Mouse (Mus musculus) stomach, embryonic 16.5 days (tissue): Measurements from ENCODE around the gene Pou6f2. TPM values are rescaled to one million over a fixed set of nuclear protein-coding genes. Genes with fewer than 3 reads are reported as not detected.

Experiments
- ATAC-seq: fragments of 200-750 bp; cut with Nextera tagmentation; 2 replicates; pipeline ENCODE4 v1.8.0; 2017; ENCODE audit warnings: moderate number of reproducible peaks, moderate TSS enrichment; ENCODE audit not compliant: insufficient read depth, low FRiP score
- H3K27ac ChIP-seq: fragments of 300-500 bp; sonication (generic); 2 replicates; pipeline ENCODE4 v1.5.1; 2014; ENCODE audit warnings: low read length
- H3K27me3 ChIP-seq: fragments of 300-500 bp; sonication (generic); 2 replicates; pipeline ENCODE4 v1.6.1; 2014; ENCODE audit warnings: low read length, control low read depth, mixed read lengths; ENCODE audit not compliant: control insufficient read depth, insufficient read depth
- H3K36me3 ChIP-seq: fragments of 300-500 bp; sonication (generic); 2 replicates; pipeline ENCODE4 v1.6.1; 2014; ENCODE audit warnings: low read length; ENCODE audit not compliant: control insufficient read depth, insufficient read depth
- H3K4me1 ChIP-seq: fragments of 300-500 bp; sonication (generic); 2 replicates; pipeline ENCODE4 v1.6.1; 2014; ENCODE audit warnings: low read length, control low read depth, mixed read lengths; ENCODE audit not compliant: control insufficient read depth, insufficient read depth
- H3K4me2 ChIP-seq: fragments of 300-500 bp; sonication (generic); 2 replicates; pipeline ENCODE4 v1.6.1; 2014; ENCODE audit warnings: low read depth, low read length, mixed read lengths
- H3K4me3 ChIP-seq: fragments of 300-500 bp; sonication (generic); replicated peaks from 2 replicates; pipeline ENCODE4 v1.5.1; 2014; ENCODE audit warnings: mild to moderate bottlenecking, low read length
- H3K9ac ChIP-seq: fragments of 300-500 bp; sonication (generic); 2 replicates; pipeline ENCODE4 v1.6.1; 2014; ENCODE audit warnings: low read length
- H3K9me3 ChIP-seq: fragments of 300-500 bp; sonication (generic); replicated peaks from 2 replicates; pipeline ENCODE4 v1.6.1; 2016; ENCODE audit warnings: low read length, control low read depth; ENCODE audit not compliant: control insufficient read depth
- WGBS: fragments of 180-500 bp; shearing (Covaris S2); extraction: QIAGEN DNeasy Blood & Tissue Kit; methylation state at CpG from one replicate; pipeline ENCODE4 v1.1.7; 2014; 5-methylcytosine and 5-hydroxymethylcytosine counted together
- polyA plus RNA-seq: library from polyadenylated mRNA; unstranded; fragments of >200 nt; fragmentation: Nextera tagmentation; extraction: Ambion mirVana; gene quantifications from 2 replicates; pipeline ENCODE4 v1.2.1, GENCODE M21; 2015

Pou6f2 gene
- polyA plus RNA-seq, 1 experiment from 2014 or later, result 0.25 TPM

DNA sequence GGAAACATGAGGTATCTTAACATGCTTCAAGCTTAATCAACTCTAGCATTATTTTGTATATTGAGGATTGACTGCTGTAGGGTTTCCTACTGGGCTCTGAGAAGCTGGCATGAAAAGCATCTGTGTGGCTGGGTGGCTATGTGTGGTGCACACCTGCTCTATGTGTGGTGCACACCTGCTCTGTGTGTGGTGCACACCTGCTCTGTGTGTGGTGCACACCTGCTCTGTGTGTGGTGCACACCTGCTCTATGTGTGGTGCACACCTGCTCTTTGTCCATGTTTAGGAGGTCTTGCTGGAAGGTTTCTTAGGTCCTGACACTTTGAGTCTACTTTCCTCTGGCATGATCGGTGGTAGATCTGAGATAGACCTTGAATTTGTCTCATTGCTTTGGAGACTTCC, 233.3 kb downstream of the Pou6f2 start:
- Histone ChIP-seq H3K4me1 (no peaks in the 10 kb centered on the region), H3K4me3 (no peak overlapping the region), H3K4me2 (no peak overlapping the region), H3K9me3 (no peaks in the 10 kb centered on the region), H3K36me3 (no peaks in the 10 kb centered on the region), H3K27me3 (no peaks in the 10 kb centered on the region), H3K9ac (no peak overlapping the region), H3K27ac (no peak overlapping the region)
- no peak for ATAC-seq
- 88% methylated on average over 1 of the region's 1 CpGs for WGBS

DNA sequence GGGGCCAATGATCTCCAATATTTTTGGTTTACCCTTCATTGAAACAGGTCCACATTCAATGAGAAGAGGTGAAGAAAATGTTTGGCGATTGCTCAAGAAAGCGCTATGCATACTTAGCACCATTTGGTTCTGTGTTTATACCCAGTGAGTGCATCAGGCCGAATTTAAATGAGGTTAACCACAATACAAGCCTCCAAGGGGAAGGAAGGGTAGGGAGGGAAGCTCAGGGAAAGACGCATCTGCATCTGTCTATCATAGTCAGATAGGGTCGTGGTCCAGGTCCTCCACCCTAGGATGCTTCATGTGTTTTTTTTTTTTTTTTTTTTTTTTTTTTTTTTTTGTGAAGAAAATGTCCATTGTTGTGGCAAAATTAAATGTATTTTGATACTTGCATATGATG, 236.9 kb downstream of the Pou6f2 start:
- Histone ChIP-seq H3K9me3 (no peaks in the 10 kb centered on the region), H3K4me1 (no peaks in the 10 kb centered on the region), H3K36me3 (no peaks in the 10 kb centered on the region), H3K9ac (no peak overlapping the region), H3K27ac (no peak overlapping the region), H3K4me3 (no peak overlapping the region), H3K4me2 (no peak overlapping the region), H3K27me3 (no peaks in the 10 kb centered on the region)
- ATAC-seq, result no peak
- 68% methylated on average over 5 of the region's 5 CpGs for WGBS

GRCm38 (mm10) chr13:18153949-18154582, 243.4 kb downstream of the Pou6f2 start:
- no peak overlapping the region for H3K9ac ChIP-seq
- 65% methylated on average over 6 of the region's 6 CpGs for WGBS
- H3K27me3 ChIP-seq, result no peaks in the 10 kb centered on the region
- H3K4me3 ChIP-seq, result no peak overlapping the region
- no peaks in the 10 kb centered on the region for H3K4me1 ChIP-seq
- ATAC-seq, result no peak
- no peak overlapping the region for H3K4me2 ChIP-seq
- H3K9me3 ChIP-seq, result no peaks in the 10 kb centered on the region
- H3K36me3 ChIP-seq, result no peaks in the 10 kb centered on the region
- no peak overlapping the region for H3K27ac ChIP-seq

GRCm38 (mm10) chr13:18133646-18134045, 263.8 kb downstream of the Pou6f2 start:
- no peak overlapping the region for H3K4me3 ChIP-seq
- H3K27ac ChIP-seq, result no peak overlapping the region
- H3K4me2 ChIP-seq, result no peak overlapping the region
- H3K27me3 ChIP-seq, result no peaks in the 10 kb centered on the region
- H3K9ac ChIP-seq, result no peak overlapping the region
- no peak for ATAC-seq
- no peaks in the 10 kb centered on the region for H3K36me3 ChIP-seq
- WGBS, result 63% methylated on average over 2 of the region's 2 CpGs
- no peaks in the 10 kb centered on the region for H3K9me3 ChIP-seq
- no peaks in the 10 kb centered on the region for H3K4me1 ChIP-seq

- ATAC-seq, result no peak
- Histone ChIP-seq H3K9me3 (no peaks in the 10 kb centered on the region), H3K9ac (no peak overlapping the region), H3K4me1 (no peaks in the 10 kb centered on the region), H3K4me3 (no peak overlapping the region), H3K4me2 (no peak overlapping the region), H3K27me3 (no peaks in the 10 kb centered on the region), H3K27ac (no peak overlapping the region), H3K36me3 (no peaks in the 10 kb centered on the region)
- WGBS, result 63% methylated on average over 5 of the region's 5 CpGs
These were observed 264.3 kb downstream of the Pou6f2 start for GRCm38 (mm10) chr13:18133193-18133592.

GRCm38 (mm10) chr13:18131324-18131723, 266.2 kb downstream of the Pou6f2 start:
- Histone ChIP-seq H3K4me3 (no peak overlapping the region), H3K9me3 (no peaks in the 10 kb centered on the region), H3K27ac (no peak overlapping the region), H3K4me1 (no peaks in the 10 kb centered on the region), H3K9ac (no peak overlapping the region), H3K4me2 (no peak overlapping the region), H3K36me3 (no peaks in the 10 kb centered on the region), H3K27me3 (no peaks in the 10 kb centered on the region)
- no peak for ATAC-seq

DNA sequence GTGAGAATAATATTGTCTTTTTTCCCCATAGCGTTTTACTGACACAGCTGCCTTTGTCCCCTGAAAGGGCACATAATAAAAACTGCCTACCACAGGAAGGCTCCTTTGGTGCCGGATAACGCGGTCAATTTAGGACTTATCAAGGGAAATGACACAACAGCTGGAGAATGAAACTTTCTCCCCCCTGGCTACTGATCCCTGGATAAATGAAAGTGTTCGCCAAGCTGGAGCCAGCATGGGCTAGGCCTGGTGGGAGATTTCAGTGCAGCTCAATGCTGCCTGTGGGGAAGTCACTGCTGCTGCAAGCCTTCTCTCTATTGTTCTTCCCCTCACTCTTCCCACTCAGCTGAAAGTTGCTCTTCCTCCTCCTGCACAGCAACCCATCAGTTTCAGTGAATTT, 267.8 kb downstream of the Pou6f2 start:
- H3K27me3 ChIP-seq, result no peaks in the 10 kb centered on the region
- H3K4me1 ChIP-seq, result no peaks in the 10 kb centered on the region
- no peak overlapping the region for H3K4me3 ChIP-seq
- no peak overlapping the region for H3K4me2 ChIP-seq
- WGBS, result 66% methylated on average over 5 of the region's 5 CpGs
- H3K27ac ChIP-seq, result no peak overlapping the region
- H3K9ac ChIP-seq, result no peak overlapping the region
- no peaks in the 10 kb centered on the region for H3K9me3 ChIP-seq
- H3K36me3 ChIP-seq, result no peaks in the 10 kb centered on the region
- ATAC-seq, result no peak

DNA sequence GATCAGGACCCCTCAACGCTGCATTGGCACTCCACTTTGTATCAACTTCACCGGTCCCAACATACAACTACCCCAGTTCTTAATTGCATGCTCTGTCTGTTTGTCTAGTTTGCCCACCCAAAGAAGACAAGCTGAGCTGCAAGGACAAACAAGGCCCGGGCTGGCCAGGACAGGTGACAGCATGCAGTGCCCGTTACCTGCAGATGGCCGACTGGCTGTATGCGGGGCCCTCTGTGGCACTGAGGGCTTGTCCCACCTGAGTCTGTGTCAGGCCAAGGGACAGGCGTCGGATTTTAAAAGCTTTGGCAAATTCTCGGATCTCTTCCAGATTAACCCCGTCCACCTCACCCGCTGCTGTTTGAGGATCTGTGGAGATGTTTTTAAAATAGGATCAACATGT, 268.7 kb downstream of the Pou6f2 start:
- no peak overlapping the region for H3K4me3 ChIP-seq
- WGBS, result 73% methylated on average over 11 of the region's 11 CpGs
- H3K4me2 ChIP-seq, result no peak overlapping the region
- H3K36me3 ChIP-seq, result no peaks in the 10 kb centered on the region
- H3K27me3 ChIP-seq, result no peaks in the 10 kb centered on the region
- H3K4me1 ChIP-seq, result no peaks in the 10 kb centered on the region
- no peak for ATAC-seq
- no peak overlapping the region for H3K27ac ChIP-seq
- no peak overlapping the region for H3K9ac ChIP-seq
- no peaks in the 10 kb centered on the region for H3K9me3 ChIP-seq

DNA sequence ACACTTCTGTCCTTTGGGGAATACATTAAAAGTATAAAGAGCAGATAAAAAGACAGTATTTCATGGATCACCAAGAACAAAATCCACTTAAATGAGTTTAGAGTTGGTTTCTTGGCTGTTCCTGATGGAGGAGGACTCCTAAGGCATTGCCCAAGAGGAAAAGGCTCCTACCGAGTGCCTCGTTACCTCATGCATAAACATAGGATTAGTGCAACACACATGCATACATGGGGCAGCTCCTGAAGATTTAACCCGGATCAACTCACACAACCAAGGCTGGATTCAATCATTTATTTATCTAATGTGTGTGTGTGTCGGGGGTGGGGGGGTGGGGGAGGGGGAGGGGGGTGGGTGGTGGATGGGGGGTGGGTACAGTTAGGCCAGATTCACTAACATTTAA, 269.4 kb downstream of the Pou6f2 start:
- Histone ChIP-seq H3K4me1 (no peaks in the 10 kb centered on the region), H3K4me2 (no peak overlapping the region), H3K4me3 (no peak overlapping the region), H3K27ac (no peak overlapping the region), H3K27me3 (no peaks in the 10 kb centered on the region), H3K36me3 (no peaks in the 10 kb centered on the region), H3K9ac (no peak overlapping the region), H3K9me3 (no peaks in the 10 kb centered on the region)
- ATAC-seq, result no peak
- WGBS, result 34% methylated on average over 4 of the region's 4 CpGs

- Histone ChIP-seq H3K27me3 (no peaks in the 10 kb centered on the region), H3K9me3 (no peaks in the 10 kb centered on the region), H3K4me1 (no peaks in the 10 kb centered on the region), H3K4me2 (no peak overlapping the region), H3K9ac (no peak overlapping the region), H3K27ac (no peak overlapping the region), H3K4me3 (no peak overlapping the region), H3K36me3 (no peaks in the 10 kb centered on the region)
- no peak for ATAC-seq
- WGBS, result 68% methylated on average over 2 of the region's 2 CpGs
These were observed 271.4 kb downstream of the Pou6f2 start for GRCm38 (mm10) chr13:18126111-18126510.
